Mouse (Mus musculus) stomach, postnatal 0 days (tissue): ENCODE measurements around the gene Rnf38. TPM values are rescaled to one million over a fixed set of nuclear protein-coding genes. Genes with fewer than 3 reads are reported as not detected.

Experiments
- ATAC-seq: fragments of 200-750 bp; cut with Nextera tagmentation; 2 replicates; pipeline ENCODE4 v1.8.0; 2017; ENCODE audit not compliant: low FRiP score, low TSS enrichment
- DNase-seq: peaks from one replicate; pipeline ENCODE4 v3.0.0-alpha.2; 2016; ENCODE audit warnings: low spot score
- H3K27ac ChIP-seq: fragments of 300-500 bp; sonication (generic); replicated peaks from 2 replicates; pipeline ENCODE4 v1.5.1; 2014; ENCODE audit warnings: mild to moderate bottlenecking, control low read depth
- H3K27me3 ChIP-seq: fragments of 300-500 bp; sonication (generic); 2 replicates; pipeline ENCODE4 v1.6.1; 2014; ENCODE audit warnings: low read length; ENCODE audit not compliant: control insufficient read depth, insufficient read depth
- H3K36me3 ChIP-seq: fragments of 300-500 bp; sonication (generic); 2 replicates; pipeline ENCODE4 v1.6.1; 2014; ENCODE audit warnings: low read length, mixed read lengths; ENCODE audit not compliant: control insufficient read depth, insufficient read depth
- H3K4me1 ChIP-seq: fragments of 300-500 bp; sonication (generic); replicated peaks from 2 replicates; pipeline ENCODE4 v1.6.1; 2014; ENCODE audit warnings: antibody characterized with exemption; ENCODE audit not compliant: control insufficient read depth, insufficient read depth
- H3K4me2 ChIP-seq: fragments of 300-500 bp; sonication (generic); replicated peaks from 2 replicates; pipeline ENCODE4 v1.6.1; 2014; ENCODE audit warnings: low read depth, mild to moderate bottlenecking, control low read depth, moderate library complexity
- H3K4me3 ChIP-seq: fragments of 300-500 bp; sonication (generic); 2 replicates; pipeline ENCODE4 v1.5.1; 2014; ENCODE audit warnings: low read depth, low read length, control low read depth
- H3K9ac ChIP-seq: fragments of 300-500 bp; sonication (generic); 2 replicates; pipeline ENCODE4 v1.6.1; 2014; ENCODE audit warnings: mild to moderate bottlenecking, low read length, control low read depth, mixed read lengths
- H3K9me3 ChIP-seq: fragments of 300-500 bp; sonication (generic); 2 replicates; pipeline ENCODE4 v1.6.1; 2016; ENCODE audit warnings: low read length; ENCODE audit not compliant: control insufficient read depth
- CTCF ChIP-seq: IDR thresholded peaks from 2 replicates; pipeline ENCODE4 v1.5.1; 2016; ENCODE audit warnings: antibody characterized with exemption, low read depth, mild to moderate bottlenecking, moderate library complexity
- EP300 ChIP-seq: optimal IDR thresholded peaks from 2 replicates; pipeline ENCODE3; 2016; ENCODE audit warnings: antibody characterized with exemption
- WGBS: fragments of 180-500 bp; shearing (Covaris S2); extraction: QIAGEN DNeasy Blood & Tissue Kit; methylation state at CpG from one replicate; pipeline ENCODE4 v1.1.7; 2014; 5-methylcytosine and 5-hydroxymethylcytosine counted together
- polyA plus RNA-seq: library from polyadenylated mRNA; unstranded; fragments of >200 nt; fragmentation: Nextera tagmentation; extraction: Ambion mirVana; gene quantifications from 2 replicates; pipeline ENCODE4 v1.2.1, GENCODE M21; 2015

Gene Rnf38
- polyA plus RNA-seq, 1 experiment from 2014 or later = 6.3 TPM

DNA sequence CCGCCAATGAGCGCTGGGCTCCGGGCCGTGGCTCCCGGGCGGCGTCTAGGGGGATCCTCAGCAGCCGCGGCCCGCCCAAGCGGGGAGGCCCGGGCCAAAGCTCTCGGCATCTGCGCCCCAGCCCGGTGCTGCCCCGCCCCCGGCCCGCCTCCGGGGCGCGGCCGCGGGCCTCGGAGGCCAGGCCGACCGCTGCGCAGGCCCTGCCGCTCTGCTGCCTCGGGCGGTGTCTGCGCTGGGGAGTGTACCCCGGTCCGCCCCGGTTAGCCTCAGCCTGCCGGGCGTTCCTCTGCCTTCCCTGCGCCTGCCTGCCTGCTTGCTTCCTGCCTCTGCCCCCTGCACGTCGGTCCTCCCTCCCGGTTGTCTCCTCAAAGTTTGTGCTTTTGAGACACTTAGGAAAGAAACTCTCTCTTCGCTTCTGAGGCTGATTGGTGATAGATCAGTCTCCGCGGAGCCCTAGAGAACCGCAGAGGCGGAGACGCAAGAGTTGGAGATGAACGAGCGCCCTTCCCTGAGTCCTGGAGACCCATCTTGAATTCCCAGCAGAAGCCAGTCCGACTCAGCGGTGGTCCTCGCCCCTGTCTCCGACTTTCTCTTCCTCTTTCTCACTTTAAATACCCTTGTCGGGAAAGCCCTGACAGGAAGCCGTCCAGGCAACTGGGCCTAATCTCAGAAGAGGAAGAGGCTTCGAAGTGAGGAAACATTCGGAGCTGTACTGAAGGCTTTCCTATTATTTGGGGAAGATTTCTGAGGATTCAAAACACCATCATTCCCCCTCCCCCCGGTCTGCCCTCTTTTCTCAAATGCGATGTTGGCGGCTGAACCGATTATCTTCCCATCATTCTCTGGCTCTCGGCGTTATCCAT lies 646 bp upstream of the Rnf38 start:
- peak overlapping the region; percentile 80 for H3K4me3 ChIP-seq
- TF ChIP-seq CTCF (no peak), EP300 (no peak)
- ATAC-seq (peak; percentile 99), DNase-seq (peak; percentile 94)
- H3K4me1 ChIP-seq = peaks cover 9% of the 10 kb centered on the region; the same call in 1 of the 2 replicates
- H3K27ac ChIP-seq = peak overlapping the region; percentile 93
- 2% methylated on average over 45 of the region's 62 CpGs for WGBS
- H3K27me3 ChIP-seq = no peaks in the 10 kb centered on the region
- H3K4me2 ChIP-seq = peak overlapping the region; percentile 88
- peak overlapping the region; percentile 84 for H3K9ac ChIP-seq
- no peaks in the 10 kb centered on the region for H3K36me3 ChIP-seq
- H3K9me3 ChIP-seq = no peaks in the 10 kb centered on the region

DNA sequence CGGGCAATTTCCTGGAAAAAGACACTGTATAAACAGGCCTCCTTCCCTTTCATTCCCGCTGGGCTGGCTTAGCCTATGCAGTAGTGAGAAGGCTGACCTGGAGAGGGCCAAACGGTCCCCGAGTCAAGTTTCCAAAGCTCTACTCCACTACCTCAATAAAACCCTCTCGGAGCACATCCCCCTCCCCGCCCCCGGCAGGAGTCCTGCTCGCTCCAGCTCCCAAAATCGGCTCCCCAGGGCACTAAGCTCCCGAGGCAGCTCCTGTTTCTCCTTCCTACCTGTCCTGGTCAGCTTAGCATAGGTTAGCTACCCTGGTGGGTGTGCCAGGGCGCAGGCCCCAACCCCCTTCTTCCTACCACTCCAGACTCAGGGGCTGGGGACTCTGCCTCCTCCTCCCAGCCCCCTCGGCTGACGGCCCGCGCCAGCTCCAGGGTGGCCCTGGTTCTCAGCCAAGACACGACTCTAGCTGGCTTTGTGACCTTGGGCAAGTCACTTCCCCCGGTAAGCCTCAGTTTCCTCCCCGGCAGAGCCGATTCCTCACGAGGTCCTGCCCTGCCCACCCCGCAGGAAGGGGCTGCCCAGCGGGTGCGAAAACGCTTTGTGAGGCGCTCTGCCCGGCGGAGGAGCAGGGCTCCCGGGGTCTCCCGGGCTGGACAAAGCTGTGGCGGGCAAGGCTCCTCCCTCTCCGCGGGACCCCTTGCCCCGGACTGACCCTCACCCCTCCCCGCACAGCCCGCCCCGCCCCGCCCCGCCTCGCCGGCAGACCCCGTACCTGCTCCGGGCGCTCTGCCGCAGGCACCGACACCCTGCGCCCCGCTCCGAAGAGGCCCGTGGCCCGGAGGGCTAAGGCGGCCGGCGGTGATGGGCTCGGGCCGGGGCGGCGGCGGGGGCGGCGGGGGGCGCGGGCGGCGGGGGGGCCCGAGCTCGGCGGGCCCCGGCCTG lies 547 bp downstream of the Rnf38 start:
- Histone ChIP-seq H3K9me3 (no peaks in the 10 kb centered on the region), H3K27me3 (no peaks in the 10 kb centered on the region), H3K4me3 (peak overlapping the region; percentile 80), H3K4me2 (peak overlapping the region; percentile 88), H3K27ac (peak overlapping the region; percentile 93), H3K9ac (peak overlapping the region; percentile 84), H3K36me3 (no peaks in the 10 kb centered on the region), H3K4me1 (peaks cover 9% of the 10 kb centered on the region; the same call in 1 of the 2 replicates)
- TF ChIP-seq EP300 = no peak
- peak; percentile 31 for TF ChIP-seq CTCF
- DNase-seq = peak; percentile 63
- peak; percentile 23 for ATAC-seq
- 1% methylated on average over 30 of the region's 68 CpGs for WGBS

DNA sequence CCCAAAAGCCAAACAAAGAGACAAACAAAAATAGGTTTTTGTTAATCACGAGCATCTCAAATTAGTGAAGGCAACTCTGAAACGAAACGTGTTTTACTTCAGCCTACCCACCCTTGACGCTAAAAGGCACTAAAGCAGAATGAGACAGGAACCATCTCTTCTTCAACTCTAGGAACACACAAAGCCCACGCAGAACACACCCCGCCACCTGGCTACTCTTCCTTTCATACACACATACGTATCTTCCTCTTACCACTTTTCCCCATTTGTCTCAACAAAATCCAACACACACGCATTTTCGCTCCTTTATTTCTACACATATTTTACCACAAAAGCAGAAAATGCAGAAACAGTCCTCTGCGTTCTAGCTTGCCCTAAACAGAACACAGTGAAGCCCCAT lies 8.5 kb downstream of the Rnf38 start:
- H3K9me3 ChIP-seq = no peaks in the 10 kb centered on the region
- DNase-seq (no peak), ATAC-seq (no peak)
- H3K27me3 ChIP-seq = no peaks in the 10 kb centered on the region
- WGBS = 91% methylated on average over 10 of the region's 10 CpGs
- no peak overlapping the region for H3K4me3 ChIP-seq
- H3K4me2 ChIP-seq = no peak overlapping the region
- no peak for TF ChIP-seq EP300
- TF ChIP-seq CTCF = no peak
- H3K9ac ChIP-seq = no peak overlapping the region
- H3K36me3 ChIP-seq = no peaks in the 10 kb centered on the region
- H3K27ac ChIP-seq = no peak overlapping the region
- no peaks in the 10 kb centered on the region for H3K4me1 ChIP-seq

DNA sequence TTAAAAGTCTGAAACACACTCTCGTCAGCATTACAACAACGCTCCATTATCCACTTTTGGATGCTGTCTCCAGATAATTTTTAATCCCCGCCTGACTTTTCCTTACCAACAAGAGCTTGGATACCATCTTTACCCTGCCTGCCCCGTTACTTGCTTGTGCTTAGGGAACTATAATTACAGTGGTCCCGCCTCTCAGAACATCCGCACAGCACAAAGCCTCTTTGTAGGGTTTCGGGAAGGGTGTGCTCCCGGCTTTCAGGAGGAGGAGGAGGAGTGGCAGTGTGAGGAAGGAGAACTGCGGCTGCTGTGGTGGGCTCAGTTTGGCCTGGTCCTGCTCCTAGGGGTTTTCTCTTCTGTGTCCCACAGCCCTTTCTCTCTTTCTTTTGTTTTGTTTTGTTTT lies 9.4 kb downstream of the Rnf38 start:
- Histone ChIP-seq H3K9ac (no peak overlapping the region), H3K4me1 (no peaks in the 10 kb centered on the region), H3K36me3 (no peaks in the 10 kb centered on the region), H3K4me2 (no peak overlapping the region), H3K4me3 (no peak overlapping the region), H3K27ac (no peak overlapping the region), H3K27me3 (no peaks in the 10 kb centered on the region), H3K9me3 (no peaks in the 10 kb centered on the region)
- WGBS = 61% methylated on average over 9 of the region's 9 CpGs
- ATAC-seq = no peak
- TF ChIP-seq CTCF (no peak), EP300 (no peak)
- no peak for DNase-seq

DNA sequence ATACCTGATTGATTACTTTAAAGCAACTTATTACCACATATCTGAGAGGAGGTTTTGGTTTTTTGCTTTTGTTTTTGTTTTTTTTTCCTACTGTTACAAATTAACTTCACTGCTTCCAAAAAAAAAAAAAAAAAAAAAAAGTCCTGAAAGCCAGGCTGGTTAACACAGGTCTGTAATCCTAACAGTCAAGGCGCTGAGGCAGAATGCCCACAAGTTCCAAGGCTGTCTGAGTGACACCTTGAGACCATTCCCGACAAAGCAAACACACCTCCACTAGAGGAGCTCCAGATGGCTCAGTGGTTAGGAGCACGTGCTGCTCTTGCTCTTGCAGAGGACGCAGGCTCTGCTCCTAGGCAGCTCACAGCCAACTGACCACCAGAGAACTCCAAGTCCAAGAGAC lies 10.1 kb downstream of the Rnf38 start:
- Histone ChIP-seq H3K4me1 (no peaks in the 10 kb centered on the region), H3K27me3 (no peaks in the 10 kb centered on the region), H3K27ac (no peak overlapping the region), H3K9ac (no peak overlapping the region), H3K36me3 (no peaks in the 10 kb centered on the region), H3K4me3 (no peak overlapping the region), H3K4me2 (no peak overlapping the region), H3K9me3 (no peaks in the 10 kb centered on the region)
- 55% methylated on average over 4 of the region's 4 CpGs for WGBS
- DNase-seq = no peak
- no peak for ATAC-seq
- TF ChIP-seq EP300 = no peak
- no peak for TF ChIP-seq CTCF
